Mouse (Mus musculus) retina, postnatal 7 days (tissue): ENCODE data around the gene Cyp2b9.
"Not testable (repeated sequence)": the region's sequence is repeated elsewhere in the genome, so short reads cannot be mapped to it uniquely, and the experiment has no call there.

Experiments
- DNase-seq: peaks from one replicate; pipeline ENCODE4 v3.0.0-alpha.2; 2012; ENCODE audit warnings: low read depth, low spot score

Gene Cyp2b9

DNA sequence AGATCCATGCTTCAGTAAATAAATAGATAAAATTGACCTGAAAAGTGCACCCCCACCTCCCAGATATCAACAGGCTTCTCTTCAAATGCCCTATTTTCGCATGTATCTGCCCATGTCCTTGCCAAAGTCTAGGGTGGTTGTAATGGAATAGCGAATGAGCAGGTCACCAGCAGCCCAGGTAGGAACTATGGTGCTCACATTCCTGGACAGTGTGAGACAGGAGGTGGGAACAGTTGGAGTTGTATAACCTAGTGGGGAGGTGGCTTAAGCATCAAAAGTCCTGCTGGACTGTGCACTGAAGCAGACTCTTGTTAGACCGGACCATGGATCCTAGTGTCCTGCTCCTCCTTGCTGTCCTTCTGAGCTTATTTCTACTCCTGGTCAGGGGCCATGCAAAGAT lies at the start of gene Cyp2b9:
TSS of gene Cyp2b9 (plus strand) at position 301 of the 400 bp plus-strand sequence.
- DNase-seq, result not testable (repeated sequence)

DNA sequence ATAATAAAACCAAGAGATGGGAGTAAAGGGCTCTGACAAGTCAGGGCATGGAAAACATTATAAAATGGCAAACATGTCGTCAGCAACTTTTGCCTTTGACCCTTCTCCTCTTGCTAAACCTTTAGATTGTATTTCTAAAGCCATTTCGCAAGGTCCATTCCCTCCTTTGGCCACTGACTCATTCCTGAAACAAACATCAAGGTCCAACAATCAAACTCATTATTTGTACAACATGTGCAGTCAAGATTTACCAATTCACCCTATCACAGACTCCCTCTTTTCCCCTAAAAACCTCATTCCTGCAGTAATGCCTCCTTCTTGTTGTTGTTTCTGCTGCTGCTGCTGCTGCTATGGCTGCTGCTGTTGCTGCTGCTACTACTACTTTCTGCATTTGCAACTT lies 33.6 kb upstream of the Cyp2b9 start:
- not testable (repeated sequence) for DNase-seq

DNA sequence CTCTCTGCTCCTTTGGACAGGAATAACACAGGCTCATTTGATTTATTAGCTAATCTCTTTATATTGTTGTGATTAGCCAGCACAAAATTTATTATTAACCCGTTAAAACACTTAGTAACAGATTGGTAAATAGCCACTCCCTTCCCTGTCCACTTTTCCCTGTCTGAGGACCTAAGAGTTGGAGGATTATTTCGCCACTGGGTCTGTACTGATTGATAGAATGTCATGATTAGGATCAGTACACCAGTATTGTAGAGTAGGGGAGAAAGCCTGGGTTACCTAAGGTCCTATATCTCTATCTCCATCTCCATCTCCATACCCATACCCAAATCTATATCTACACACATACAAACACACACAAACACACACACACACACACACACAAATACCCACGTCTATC lies 29.6 kb upstream of the Cyp2b9 start:
- not testable (repeated sequence) for DNase-seq

DNA sequence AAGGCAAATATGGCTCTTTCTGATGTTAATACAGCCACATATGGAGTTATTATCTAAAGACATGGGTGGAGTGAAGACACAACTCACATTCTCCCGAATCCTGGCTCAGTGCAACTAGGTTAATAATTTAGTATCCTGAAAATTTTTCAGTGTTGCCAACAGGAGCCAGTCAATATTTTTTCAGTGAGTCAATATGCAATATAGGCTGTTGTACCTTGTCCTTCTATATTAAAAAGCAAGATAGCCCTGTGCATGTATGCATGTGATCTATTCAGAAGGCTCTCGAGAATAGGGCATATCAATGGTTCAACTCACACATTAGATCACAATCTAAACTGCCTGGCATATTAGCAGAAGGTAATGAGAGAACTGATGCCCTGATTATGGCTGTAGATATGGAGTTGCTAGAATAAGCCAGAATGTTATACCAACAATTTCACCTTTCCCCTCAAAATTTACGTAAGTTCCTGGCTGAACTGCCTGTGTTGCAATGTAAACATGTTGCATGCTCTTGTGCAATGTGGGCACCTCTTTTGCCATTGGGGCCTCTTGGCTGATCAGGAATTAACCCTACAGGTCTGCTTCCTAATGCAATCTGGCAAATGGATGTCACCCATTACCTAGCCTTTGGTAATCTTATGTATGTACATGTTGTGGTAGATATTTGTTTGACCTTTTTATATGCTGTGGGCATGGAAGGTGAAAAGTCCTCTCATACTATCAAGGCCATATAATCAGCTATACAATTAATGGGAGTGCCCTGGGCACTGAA lies 4.3 kb upstream of the Cyp2b9 start:
- DNase-seq, result not testable (repeated sequence)

DNA sequence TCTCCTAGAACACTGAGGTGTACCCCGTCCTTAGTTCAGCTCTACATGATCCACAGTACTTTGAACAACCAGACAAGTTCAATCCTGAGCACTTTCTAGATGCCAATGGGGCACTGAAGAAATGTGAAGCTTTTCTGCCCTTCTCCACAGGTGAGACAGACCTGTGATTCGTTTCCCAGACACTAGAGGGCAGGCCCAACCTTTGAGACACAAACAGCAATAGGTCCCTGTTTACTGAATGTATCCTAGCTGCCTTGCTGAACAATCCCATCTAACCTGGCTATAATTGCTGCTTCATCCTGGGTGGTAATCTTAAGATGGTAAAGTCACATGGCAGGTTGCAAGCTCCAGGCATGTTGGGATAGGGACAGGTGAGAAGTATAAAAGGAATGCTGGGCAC lies 27.9 kb downstream of the Cyp2b9 start:
- DNase-seq, result no peak

DNA sequence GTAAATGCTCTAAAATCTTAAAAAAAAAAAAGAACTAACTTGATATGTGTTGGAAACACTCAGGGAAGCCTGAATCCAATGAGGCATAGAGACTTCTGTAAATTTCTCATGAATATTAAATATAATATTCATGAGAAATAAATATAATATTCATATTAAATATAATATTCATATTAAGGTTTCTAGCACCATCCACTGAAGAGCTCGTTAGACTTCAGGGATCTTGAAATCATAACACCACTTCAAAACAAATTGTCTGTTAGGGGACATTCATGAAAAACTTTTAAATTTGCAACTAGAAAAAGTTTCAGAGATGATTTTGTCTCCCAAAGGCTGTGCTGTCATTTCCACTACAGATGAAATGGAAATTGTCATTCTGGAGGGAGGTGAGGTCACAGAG lies 86.8 kb downstream of the Cyp2b9 start, which contains the start of gene Vmn1r184:
TSS of gene Vmn1r184 (plus strand) at position 301 of the 400 bp plus-strand sequence.
- not testable (repeated sequence) for DNase-seq
